Mouse (Mus musculus) embryonic facial prominence, embryonic 15.5 days (tissue): ENCODE measurements around the gene Pglyrp1. TPM values are rescaled to one million over a fixed set of nuclear protein-coding genes. Genes with fewer than 3 reads are reported as not detected.

Experiments used
- ATAC-seq: fragments of 200-750 bp; cut with Nextera tagmentation; 2 replicates; pipeline ENCODE4 v1.8.0; 2017; ENCODE audit warnings: low read depth, moderate TSS enrichment; ENCODE audit not compliant: insufficient number of reproducible peaks, low FRiP score, low TSS enrichment
- H3K27ac ChIP-seq: fragments of 300-500 bp; sonication (generic); replicated peaks from 2 replicates; pipeline ENCODE4 v1.5.1; 2015; ENCODE audit warnings: mild to moderate bottlenecking, inconsistent platforms
- H3K27me3 ChIP-seq: fragments of 300-500 bp; sonication (generic); 2 replicates; pipeline ENCODE4 v1.6.1; 2015; ENCODE audit warnings: inconsistent platforms
- H3K36me3 ChIP-seq: fragments of 300-500 bp; sonication (generic); 2 replicates; pipeline ENCODE4 v1.6.1; 2015; ENCODE audit warnings: mild to moderate bottlenecking, inconsistent platforms
- H3K4me1 ChIP-seq: fragments of 300-500 bp; sonication (generic); 2 replicates; pipeline ENCODE4 v1.6.1; 2015; ENCODE audit warnings: inconsistent platforms
- H3K4me2 ChIP-seq: fragments of 300-500 bp; sonication (generic); replicated peaks from 2 replicates; pipeline ENCODE4 v1.6.1; 2015; ENCODE audit warnings: mild to moderate bottlenecking, inconsistent platforms
- H3K4me3 ChIP-seq: fragments of 300-500 bp; sonication (generic); replicated peaks from 2 replicates; pipeline ENCODE4 v1.5.1; 2015; ENCODE audit warnings: mild to moderate bottlenecking, inconsistent platforms
- H3K9ac ChIP-seq: fragments of 300-500 bp; sonication (generic); 2 replicates; pipeline ENCODE4 v1.6.1; 2015; ENCODE audit warnings: inconsistent platforms
- H3K9me3 ChIP-seq: fragments of 300-500 bp; sonication (generic); replicated peaks from 2 replicates; pipeline ENCODE4 v1.6.1; 2016; ENCODE audit warnings: inconsistent platforms
- WGBS: fragments of 180-500 bp; shearing (Covaris S2); methylation state at CpG from one replicate; pipeline ENCODE4 v1.1.7; 2015; 5-methylcytosine and 5-hydroxymethylcytosine counted together
- polyA plus RNA-seq: library from polyadenylated mRNA; unstranded; fragments of >200 nt; fragmentation: Nextera tagmentation; extraction: Ambion mirVana; gene quantifications from 2 replicates; pipeline ENCODE4 v1.2.1, GENCODE M21; 2015

Gene Pglyrp1
- polyA plus RNA-seq, 1 experiment from 2014 or later: 16.3 TPM

DNA sequence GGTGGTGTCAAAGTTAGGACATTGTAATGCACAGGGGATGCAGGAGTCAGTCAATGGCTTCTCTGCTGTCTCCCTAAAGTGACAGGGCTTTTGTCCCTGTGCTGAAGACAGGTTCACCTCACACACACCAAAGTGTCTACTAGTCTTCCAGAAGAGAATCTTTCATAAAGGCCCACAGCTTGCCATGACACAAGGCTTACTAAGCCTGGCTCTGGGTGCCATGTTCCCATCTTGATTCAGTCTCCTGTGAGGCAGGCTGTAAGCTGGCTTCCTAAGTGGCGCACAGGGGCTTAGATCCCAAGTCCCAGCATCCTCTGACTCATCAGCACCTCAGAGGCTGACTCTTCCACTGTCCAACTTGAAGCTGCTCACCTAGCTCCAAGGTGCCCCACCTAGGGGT is 15.8 kb downstream of the Pglyrp1 start:
- Histone ChIP-seq H3K27me3 (no peaks in the 10 kb centered on the region), H3K4me3 (no peak overlapping the region), H3K36me3 (0 out of 2 replicates have a peak, but pooled peaks cover 4% of the 10 kb centered on the region), H3K27ac (no peak overlapping the region), H3K9me3 (no peaks in the 10 kb centered on the region), H3K4me2 (no peak overlapping the region), H3K9ac (no peak overlapping the region), H3K4me1 (no peaks in the 10 kb centered on the region)
- no peak for ATAC-seq
- 95% methylated on average over 1 of the region's 1 CpGs for WGBS

GRCm38 (mm10) chr7:18890848-18891247 is 19.7 kb downstream of the Pglyrp1 start:
- H3K4me3 ChIP-seq: no peak overlapping the region
- H3K27me3 ChIP-seq: peaks cover 8% of the 10 kb centered on the region
- H3K9ac ChIP-seq: no peak overlapping the region
- 96% methylated on average over 8 of the region's 8 CpGs for WGBS
- peaks cover 23% of the 10 kb centered on the region for H3K4me1 ChIP-seq
- no peak overlapping the region for H3K4me2 ChIP-seq
- 0 out of 2 replicates have a peak, but pooled peaks cover 4% of the 10 kb centered on the region for H3K36me3 ChIP-seq
- ATAC-seq: no peak
- H3K9me3 ChIP-seq: no peaks in the 10 kb centered on the region
- no peak overlapping the region for H3K27ac ChIP-seq

DNA sequence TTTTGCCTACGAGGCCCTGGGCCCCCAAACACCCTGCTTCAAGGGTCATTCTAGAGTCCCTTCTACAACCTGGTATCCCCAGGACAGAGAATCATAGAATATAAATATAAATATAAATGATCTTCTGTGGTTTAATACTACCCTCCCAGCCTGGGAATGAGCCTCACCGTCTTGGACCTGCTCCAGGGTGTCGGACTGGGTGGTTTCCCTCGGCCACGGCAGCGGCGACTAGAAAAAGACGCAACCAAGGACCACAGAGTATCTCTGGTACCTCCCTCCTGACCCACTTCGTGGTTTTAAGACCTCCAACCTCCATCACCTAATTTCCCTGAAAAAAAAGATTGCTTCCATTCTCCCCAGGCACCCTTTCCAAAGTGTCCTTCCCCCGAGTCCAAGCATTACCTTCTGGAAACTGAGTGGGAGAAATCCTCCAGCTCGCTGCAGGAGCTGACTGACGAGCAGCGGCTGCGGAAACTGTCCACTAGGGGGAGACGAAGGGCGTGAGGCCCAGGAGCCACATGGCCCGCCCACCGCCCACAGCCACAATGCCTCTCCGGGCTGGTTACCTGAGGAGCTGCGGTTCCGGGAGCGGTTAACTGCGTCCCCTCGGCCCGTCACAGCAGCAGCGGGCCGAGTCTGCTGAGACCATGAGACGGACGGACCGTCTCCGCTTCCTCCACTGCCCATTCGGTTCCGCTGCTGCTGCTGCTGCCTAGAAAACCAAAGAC is 20.9 kb downstream of the Pglyrp1 start:
- peak; percentile 45; the same call in 1 of the 2 replicates for ATAC-seq
- Histone ChIP-seq H3K9ac (peak overlapping the region; percentile 42; the same call in 1 of the 2 replicates), H3K27me3 (peaks cover 8% of the 10 kb centered on the region), H3K4me1 (peaks cover 23% of the 10 kb centered on the region), H3K4me3 (peak overlapping the region; percentile 45), H3K9me3 (no peaks in the 10 kb centered on the region), H3K27ac (no peak overlapping the region), H3K36me3 (0 out of 2 replicates have a peak, but pooled peaks cover 4% of the 10 kb centered on the region), H3K4me2 (peak overlapping the region; percentile 89)
- WGBS: 18% methylated on average over 33 of the region's 33 CpGs

DNA sequence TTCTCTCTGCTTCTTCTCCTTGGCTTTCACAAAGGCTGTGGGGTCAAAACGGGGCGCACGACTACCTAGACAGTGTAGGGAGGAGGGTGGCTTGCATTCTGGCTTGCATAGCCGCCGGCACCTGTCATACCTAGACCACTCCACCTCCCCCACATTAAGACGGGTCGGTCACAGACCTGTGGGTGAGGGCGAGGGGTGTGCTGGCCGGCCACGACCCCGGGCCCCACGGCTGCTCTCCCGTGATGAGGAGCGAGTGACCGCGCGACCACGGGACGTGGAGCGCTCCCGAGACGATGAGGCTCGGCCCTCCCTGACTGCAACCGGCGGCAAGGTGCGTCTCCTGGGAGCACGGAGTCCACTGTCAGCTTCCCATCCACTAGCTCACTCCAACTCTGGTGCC is 21.9 kb downstream of the Pglyrp1 start:
- peak overlapping the region; percentile 45 for H3K4me3 ChIP-seq
- H3K27ac ChIP-seq: no peak overlapping the region
- peaks cover 23% of the 10 kb centered on the region for H3K4me1 ChIP-seq
- no peak overlapping the region for H3K9ac ChIP-seq
- WGBS: 28% methylated on average over 27 of the region's 27 CpGs
- ATAC-seq: no peak
- H3K27me3 ChIP-seq: peaks cover 8% of the 10 kb centered on the region
- no peaks in the 10 kb centered on the region for H3K9me3 ChIP-seq
- H3K4me2 ChIP-seq: peak overlapping the region; percentile 89
- peaks cover 8% of the 10 kb centered on the region; the same call in 1 of the 2 replicates for H3K36me3 ChIP-seq

- peak; percentile 36 for ATAC-seq
- 2% methylated on average over 41 of the region's 41 CpGs for WGBS
- H3K27ac ChIP-seq: no peak overlapping the region
Observed at GRCm38 (mm10) chr7:18893651-18894430, 22.7 kb downstream of the Pglyrp1 start.

GRCm38 (mm10) chr7:18896536-18896935 is 25.4 kb downstream of the Pglyrp1 start:
- Histone ChIP-seq H3K27ac (no peak overlapping the region), H3K4me2 (no peak overlapping the region), H3K9me3 (no peaks in the 10 kb centered on the region), H3K9ac (no peak overlapping the region), H3K27me3 (peaks cover 8% of the 10 kb centered on the region), H3K36me3 (peaks cover 28% of the 10 kb centered on the region), H3K4me1 (peaks cover 23% of the 10 kb centered on the region), H3K4me3 (no peak overlapping the region)
- WGBS: 33% methylated on average over 5 of the region's 5 CpGs
- no peak for ATAC-seq

More at GRCm38 (mm10) chr7:18893651-18894430, 22.7 kb downstream of the Pglyrp1 start:
- Histone ChIP-seq H3K4me3 (peak overlapping the region; percentile 45), H3K9ac (peak overlapping the region; percentile 47), H3K9me3 (no peaks in the 10 kb centered on the region), H3K27me3 (peaks cover 8% of the 10 kb centered on the region), H3K4me2 (peak overlapping the region; percentile 89), H3K4me1 (peaks cover 23% of the 10 kb centered on the region), H3K36me3 (peaks cover 11% of the 10 kb centered on the region; the same call in 1 of the 2 replicates)

GRCm38 (mm10) chr7:18900513-18900912 is 29.4 kb downstream of the Pglyrp1 start:
- Histone ChIP-seq H3K27ac (no peak overlapping the region), H3K27me3 (no peaks in the 10 kb centered on the region), H3K36me3 (peaks cover 46% of the 10 kb centered on the region), H3K4me2 (no peak overlapping the region), H3K9me3 (no peaks in the 10 kb centered on the region), H3K9ac (no peak overlapping the region), H3K4me1 (no peaks in the 10 kb centered on the region), H3K4me3 (no peak overlapping the region)
- 84% methylated on average over 2 of the region's 2 CpGs for WGBS
- ATAC-seq: no peak

DNA sequence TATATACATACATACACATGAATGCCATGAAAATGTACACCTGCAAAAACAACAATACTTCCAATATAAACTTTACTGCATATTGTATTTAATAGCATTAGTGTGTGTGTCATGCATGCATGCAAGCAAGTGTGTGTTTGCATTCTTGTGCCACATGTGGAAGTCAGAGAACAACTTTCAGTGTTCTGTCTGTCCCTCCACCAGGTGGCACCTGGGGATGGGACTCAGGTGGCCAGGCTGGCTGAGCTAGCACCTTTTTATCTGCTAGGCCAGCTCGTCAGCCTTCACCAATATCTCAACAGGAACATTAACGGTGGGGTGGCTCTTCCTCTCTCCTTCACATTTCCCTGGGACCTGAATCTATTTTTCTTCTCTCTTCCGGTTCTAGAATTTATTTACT is 31.4 kb downstream of the Pglyrp1 start:
- Histone ChIP-seq H3K9ac (no peak overlapping the region), H3K36me3 (peaks cover 46% of the 10 kb centered on the region)
- no peak for ATAC-seq

GRCm38 (mm10) chr7:18904971-18905370 is 33.8 kb downstream of the Pglyrp1 start:
- Histone ChIP-seq H3K4me3 (no peak overlapping the region), H3K4me2 (no peak overlapping the region), H3K27ac (no peak overlapping the region), H3K9me3 (no peaks in the 10 kb centered on the region), H3K9ac (no peak overlapping the region), H3K36me3 (peaks cover 31% of the 10 kb centered on the region), H3K27me3 (no peaks in the 10 kb centered on the region), H3K4me1 (peaks cover 15% of the 10 kb centered on the region)
- no peak for ATAC-seq
- 76% methylated on average over 3 of the region's 3 CpGs for WGBS

More for the DNA sequence above, 31.4 kb downstream of the Pglyrp1 start:
- H3K4me2 ChIP-seq: no peak overlapping the region
- no peak overlapping the region for H3K27ac ChIP-seq
- no peak overlapping the region for H3K4me3 ChIP-seq
- 69% methylated on average over 3 of the region's 3 CpGs for WGBS
- H3K27me3 ChIP-seq: no peaks in the 10 kb centered on the region
- no peaks in the 10 kb centered on the region for H3K9me3 ChIP-seq
- 0 out of 2 replicates have a peak, but pooled peaks cover 3% of the 10 kb centered on the region for H3K4me1 ChIP-seq

DNA sequence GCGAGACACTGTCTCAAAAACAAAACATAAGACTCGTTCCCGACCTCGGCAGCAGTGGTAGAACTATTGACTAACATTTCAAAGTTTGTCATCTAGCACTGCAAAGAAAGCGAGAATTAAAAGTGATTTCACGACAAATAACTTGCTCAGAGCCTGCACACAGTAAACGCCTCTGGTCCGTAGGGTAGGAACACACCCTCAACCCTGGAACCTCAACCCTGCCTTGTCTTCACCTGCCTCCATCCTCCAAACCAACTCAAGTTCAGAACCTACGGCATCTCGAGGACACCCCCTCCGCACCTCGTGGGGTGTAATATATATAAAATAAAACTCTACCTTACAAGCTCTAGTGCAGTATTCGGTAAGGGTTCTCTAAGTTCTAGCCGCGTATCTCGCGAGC is 38.7 kb downstream of the Pglyrp1 start:
- Histone ChIP-seq H3K4me3 (peak overlapping the region; percentile 74), H3K27ac (0 out of 2 replicates have a peak overlapping the region, but pooled peaks have one; percentile 41), H3K4me2 (peak overlapping the region; percentile 63), H3K27me3 (no peaks in the 10 kb centered on the region), H3K36me3 (no peaks in the 10 kb centered on the region), H3K9me3 (no peaks in the 10 kb centered on the region), H3K9ac (peak overlapping the region; percentile 53), H3K4me1 (peaks cover 20% of the 10 kb centered on the region)
- ATAC-seq: no peak
- 6% methylated on average over 17 of the region's 17 CpGs for WGBS

GRCm38 (mm10) chr7:18910241-18910831 is 39.2 kb downstream of the Pglyrp1 start, which contains the start of gene Ccdc61:
TSS of gene Ccdc61 (minus strand) at chr7:18910415.
- Histone ChIP-seq H3K4me2 (peak within 1 kb of the TSS; percentile 63), H3K4me3 (peak within 1 kb of the TSS; percentile 74), H3K4me1 (peaks cover 20% of the 10 kb centered on the region), H3K9ac (peak within 1 kb of the TSS; percentile 53), H3K27ac (0 out of 2 replicates have a peak within 1 kb of the TSS, but pooled peaks have one; percentile 41), H3K27me3 (no peaks in the 10 kb centered on the region), H3K36me3 (no peaks in the 10 kb centered on the region), H3K9me3 (no peaks in the 10 kb centered on the region)
- WGBS: under 1% methylated on average over 33 of the region's 33 CpGs
- ATAC-seq: peak; percentile 99
